Mouse (Mus musculus): ENCODE results near the gene Ninj2.

- TF ChIP-seq POLR2AphosphoS5 (IDR thresholded peaks at IDR 0.05; ENCODE audit: insufficient replicate concordance, low read depth, low read length) (no peak), TAL1 (conservative IDR thresholded peaks at IDR 0.05; ENCODE audit: low read depth, low read length) (no peak), CTCF (IDR thresholded peaks at IDR 0.05; ENCODE audit: low read depth, low read length) (no peak), GATA1 (IDR thresholded peaks at IDR 0.05; ENCODE audit: borderline replicate concordance, low read length) (no peak), GATA2 (IDR thresholded peaks at IDR 0.05; ENCODE audit: borderline replicate concordance, low read depth, low read length) (no peak)
These were observed 137.3 kb downstream of the Ninj2 start for GRCm38 (mm10) chr6:120230441-120230840.

All from G1E (cell line).